Mouse (Mus musculus) neural tube, embryonic 12.5 days (tissue): ENCODE results near the gene Fgfr2. TPM values are rescaled to one million over a fixed set of nuclear protein-coding genes. Genes with fewer than 3 reads are reported as not detected.

Experiments used
- ATAC-seq: fragments of 200-750 bp; cut with Nextera tagmentation; 2 replicates; pipeline ENCODE4 v1.8.0; 2017; ENCODE audit warnings: low read depth, mild to moderate bottlenecking, moderate TSS enrichment, moderate library complexity; ENCODE audit not compliant: low FRiP score
- H3K27ac ChIP-seq: fragments of 300-500 bp; sonication (generic); 2 replicates; pipeline ENCODE4 v1.5.1; 2016
- H3K27me3 ChIP-seq: fragments of 300-500 bp; sonication (generic); replicated peaks from 2 replicates; pipeline ENCODE4 v1.6.1; 2016; ENCODE audit warnings: mild to moderate bottlenecking
- H3K36me3 ChIP-seq: fragments of 300-500 bp; sonication (generic); 2 replicates; pipeline ENCODE4 v1.6.1; 2016; ENCODE audit warnings: mild to moderate bottlenecking
- H3K4me1 ChIP-seq: fragments of 300-500 bp; sonication (generic); 2 replicates; pipeline ENCODE4 v1.6.1; 2016
- H3K4me2 ChIP-seq: fragments of 300-500 bp; sonication (generic); replicated peaks from 2 replicates; pipeline ENCODE4 v1.6.1; 2016; ENCODE audit warnings: mild to moderate bottlenecking
- H3K4me3 ChIP-seq: fragments of 300-500 bp; sonication (generic); 2 replicates; pipeline ENCODE4 v1.5.1; 2016
- H3K9ac ChIP-seq: fragments of 300-500 bp; sonication (generic); 2 replicates; pipeline ENCODE4 v1.6.1; 2016; ENCODE audit warnings: mild to moderate bottlenecking
- H3K9me3 ChIP-seq: fragments of 300-500 bp; sonication (generic); 2 replicates; pipeline ENCODE4 v1.6.1; 2016; ENCODE audit warnings: mild to moderate bottlenecking
- WGBS: fragments of 180-500 bp; shearing (Covaris S2); methylation state at CpG from one replicate; pipeline ENCODE4 v1.1.7; 2016; 5-methylcytosine and 5-hydroxymethylcytosine counted together
- polyA plus RNA-seq: library from polyadenylated mRNA; unstranded; fragments of >200 nt; fragmentation: Nextera tagmentation; extraction: Ambion mirVana; gene quantifications from 2 replicates; pipeline ENCODE4 v1.2.1, GENCODE M21; 2016

The Fgfr2 gene
- polyA plus RNA-seq, 1 experiment from 2014 or later = 65.0 TPM

DNA sequence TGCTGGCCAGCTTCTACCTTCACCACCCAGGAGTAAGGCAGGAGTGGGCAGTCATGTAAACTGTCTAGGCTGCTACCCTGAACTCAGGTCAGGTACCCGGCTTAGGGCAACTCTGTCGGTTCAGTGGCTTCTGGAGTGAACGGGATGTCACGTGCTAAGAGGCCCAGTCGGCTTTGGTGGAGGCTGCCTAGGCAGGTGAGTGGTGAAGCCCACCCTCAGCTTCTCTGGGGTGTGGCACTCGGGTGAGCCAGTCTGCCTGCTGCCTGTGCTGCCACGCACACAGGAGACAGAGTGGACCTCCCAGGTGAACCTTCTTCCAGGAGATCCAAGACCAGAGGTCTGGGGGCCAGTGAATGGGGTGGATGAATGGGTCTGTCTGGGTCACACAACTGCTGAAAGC lies 410.2 kb downstream of the Fgfr2 start:
- Histone ChIP-seq H3K27me3 (no peaks in the 10 kb centered on the region), H3K9me3 (no peaks in the 10 kb centered on the region), H3K4me2 (no peak overlapping the region), H3K27ac (no peak overlapping the region), H3K9ac (no peak overlapping the region), H3K4me3 (no peak overlapping the region), H3K4me1 (peaks cover 32% of the 10 kb centered on the region), H3K36me3 (peaks cover 20% of the 10 kb centered on the region)
- WGBS = 81% methylated on average over 7 of the region's 7 CpGs
- ATAC-seq = no peak

GRCm38 (mm10) chr7:132712044-132712708 lies 411.0 kb downstream of the Fgfr2 start:
- WGBS = 41% methylated on average over 16 of the region's 16 CpGs
- ATAC-seq = 0 out of 2 replicates have a peak, but pooled peaks have one; percentile 21
- Histone ChIP-seq H3K27me3 (no peaks in the 10 kb centered on the region), H3K4me3 (no peak overlapping the region), H3K4me1 (peaks cover 32% of the 10 kb centered on the region), H3K36me3 (peaks cover 20% of the 10 kb centered on the region), H3K4me2 (no peak overlapping the region), H3K27ac (no peak overlapping the region), H3K9ac (no peak overlapping the region), H3K9me3 (no peaks in the 10 kb centered on the region)

- ATAC-seq = no peak
- no peak overlapping the region for H3K27ac ChIP-seq
- H3K4me1 ChIP-seq = peaks cover 32% of the 10 kb centered on the region
- H3K9ac ChIP-seq = no peak overlapping the region
- H3K4me3 ChIP-seq = no peak overlapping the region
- 79% methylated on average over 9 of the region's 9 CpGs for WGBS
- H3K27me3 ChIP-seq = no peaks in the 10 kb centered on the region
- H3K4me2 ChIP-seq = no peak overlapping the region
- no peaks in the 10 kb centered on the region for H3K9me3 ChIP-seq
- peaks cover 20% of the 10 kb centered on the region for H3K36me3 ChIP-seq
Observed at GRCm38 (mm10) chr7:132711579-132711978, 411.6 kb downstream of the Fgfr2 start.

DNA sequence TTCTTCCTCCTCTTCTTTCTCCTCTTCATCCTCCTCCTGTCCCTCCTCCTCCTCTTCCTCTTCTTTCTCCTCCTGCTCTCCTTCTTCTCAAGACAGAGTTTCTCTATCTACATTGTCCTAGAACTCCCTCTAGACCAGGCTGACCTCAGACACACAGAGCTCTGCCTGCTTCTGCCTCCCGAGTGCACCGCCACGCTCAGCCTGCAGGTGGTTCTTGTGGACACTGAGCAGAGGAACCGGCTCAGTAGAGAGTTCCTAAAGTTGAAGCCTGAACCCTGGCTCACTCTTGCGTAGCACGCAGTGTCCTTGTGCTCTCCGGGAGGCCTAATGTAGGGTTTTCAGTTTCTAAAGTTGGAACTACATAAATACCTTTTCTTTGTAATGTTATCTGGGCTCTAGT lies 418.0 kb downstream of the Fgfr2 start:
- Histone ChIP-seq H3K4me3 (no peak overlapping the region), H3K27me3 (no peaks in the 10 kb centered on the region), H3K36me3 (no peaks in the 10 kb centered on the region), H3K4me2 (no peak overlapping the region), H3K9me3 (no peaks in the 10 kb centered on the region), H3K27ac (no peak overlapping the region), H3K4me1 (no peaks in the 10 kb centered on the region), H3K9ac (no peak overlapping the region)
- 92% methylated on average over 7 of the region's 7 CpGs for WGBS
- no peak for ATAC-seq

DNA sequence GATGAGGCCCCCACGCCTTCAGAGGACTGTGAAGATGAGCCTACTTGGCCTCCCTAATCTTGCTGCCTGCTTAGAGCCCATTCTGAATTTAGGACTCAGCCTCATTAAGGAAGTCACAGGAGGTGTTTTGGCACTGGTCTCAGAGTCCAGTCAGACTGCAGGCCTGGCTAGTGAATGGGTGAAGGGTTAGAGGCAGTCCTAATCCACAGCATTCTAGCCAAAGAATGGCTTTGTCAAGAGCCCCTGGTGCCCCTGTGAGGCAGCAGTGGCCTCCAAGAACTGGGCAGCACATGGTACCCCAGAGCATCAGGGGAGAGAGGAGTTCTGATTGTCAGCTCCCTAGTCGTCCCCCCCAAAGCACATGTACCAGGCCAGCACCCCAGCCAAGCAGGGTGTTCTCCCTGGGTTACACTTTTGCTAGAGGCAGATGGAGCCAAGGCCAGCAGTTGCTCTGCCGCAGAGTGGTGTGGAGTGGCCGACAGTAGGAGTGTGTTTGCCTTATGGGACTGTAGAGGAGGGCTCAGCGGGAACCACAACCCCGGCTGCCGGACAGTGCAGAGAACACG lies 418.8 kb downstream of the Fgfr2 start:
- no peak for ATAC-seq
- Histone ChIP-seq H3K9me3 (no peaks in the 10 kb centered on the region), H3K9ac (no peak overlapping the region), H3K36me3 (no peaks in the 10 kb centered on the region), H3K4me3 (no peak overlapping the region), H3K27me3 (no peaks in the 10 kb centered on the region), H3K4me2 (no peak overlapping the region), H3K27ac (no peak overlapping the region), H3K4me1 (no peaks in the 10 kb centered on the region)
- 89% methylated on average over 8 of the region's 8 CpGs for WGBS

GRCm38 (mm10) chr7:132703515-132704309 lies 419.4 kb downstream of the Fgfr2 start:
- no peak for ATAC-seq

DNA sequence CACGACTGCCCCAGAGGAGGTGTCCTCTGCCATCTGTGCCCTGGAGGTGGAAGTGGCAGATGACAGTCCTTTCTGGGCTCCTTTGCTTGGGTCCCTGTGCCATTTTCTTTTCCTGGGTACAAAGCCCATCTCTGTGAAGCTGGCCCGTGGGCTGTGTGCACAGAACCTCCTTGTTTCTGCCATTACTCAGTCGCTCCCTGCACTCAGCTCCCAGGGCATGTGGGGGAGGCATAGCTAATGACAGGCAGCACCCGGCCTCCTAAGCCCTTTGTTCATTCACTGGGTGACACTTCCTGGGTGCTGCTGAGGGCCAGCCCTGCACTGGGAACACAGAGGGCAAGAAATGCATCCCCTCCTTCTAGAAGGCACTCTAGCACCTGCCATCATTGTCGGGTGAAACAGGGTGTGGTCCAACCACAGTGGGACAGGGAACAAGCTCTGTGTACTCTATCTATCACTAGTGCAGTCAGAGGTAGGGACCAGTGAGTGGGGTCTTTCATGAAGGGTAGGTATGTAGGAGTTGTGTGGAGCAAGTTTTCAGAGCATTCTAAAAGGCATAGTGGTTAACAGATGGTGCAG lies 420.6 kb downstream of the Fgfr2 start:
- no peaks in the 10 kb centered on the region for H3K36me3 ChIP-seq
- H3K27ac ChIP-seq = no peak overlapping the region
- no peaks in the 10 kb centered on the region for H3K4me1 ChIP-seq
- WGBS = 86% methylated on average over 5 of the region's 5 CpGs
- no peak overlapping the region for H3K9ac ChIP-seq
- H3K4me3 ChIP-seq = no peak overlapping the region
- no peaks in the 10 kb centered on the region for H3K27me3 ChIP-seq
- H3K9me3 ChIP-seq = no peaks in the 10 kb centered on the region
- ATAC-seq = no peak
- no peak overlapping the region for H3K4me2 ChIP-seq

More at GRCm38 (mm10) chr7:132703515-132704309, 419.4 kb downstream of the Fgfr2 start:
- WGBS = 86% methylated on average over 9 of the region's 9 CpGs
- H3K4me1 ChIP-seq = no peaks in the 10 kb centered on the region
- no peak overlapping the region for H3K9ac ChIP-seq
- H3K4me3 ChIP-seq = no peak overlapping the region
- H3K36me3 ChIP-seq = no peaks in the 10 kb centered on the region
- H3K27ac ChIP-seq = no peak overlapping the region
- H3K4me2 ChIP-seq = no peak overlapping the region
- no peaks in the 10 kb centered on the region for H3K9me3 ChIP-seq
- no peaks in the 10 kb centered on the region for H3K27me3 ChIP-seq

DNA sequence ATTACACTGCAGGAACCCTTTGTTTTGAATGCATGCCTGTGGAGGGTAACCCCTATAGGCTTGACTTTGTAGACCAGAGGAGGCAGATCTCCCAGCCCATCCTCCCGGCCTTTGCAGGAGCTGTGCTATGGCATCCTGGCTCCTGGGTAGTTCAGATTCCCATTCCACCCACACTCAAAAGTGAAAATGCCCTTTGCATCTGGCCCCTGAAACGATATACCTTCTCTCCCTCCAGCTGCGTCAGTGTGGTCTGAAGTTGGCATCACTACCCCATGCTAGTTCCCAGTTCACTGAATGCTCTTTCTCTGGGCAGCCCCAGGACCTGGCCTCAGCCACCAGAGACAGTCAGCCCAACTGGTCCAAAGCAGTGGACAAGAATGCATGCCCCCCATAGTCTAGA lies 421.1 kb downstream of the Fgfr2 start:
- Histone ChIP-seq H3K4me1 (no peaks in the 10 kb centered on the region), H3K9me3 (no peaks in the 10 kb centered on the region), H3K4me3 (no peak overlapping the region), H3K9ac (no peak overlapping the region), H3K27ac (no peak overlapping the region), H3K36me3 (no peaks in the 10 kb centered on the region), H3K4me2 (no peak overlapping the region), H3K27me3 (no peaks in the 10 kb centered on the region)
- 89% methylated on average over 3 of the region's 3 CpGs for WGBS
- ATAC-seq = no peak

DNA sequence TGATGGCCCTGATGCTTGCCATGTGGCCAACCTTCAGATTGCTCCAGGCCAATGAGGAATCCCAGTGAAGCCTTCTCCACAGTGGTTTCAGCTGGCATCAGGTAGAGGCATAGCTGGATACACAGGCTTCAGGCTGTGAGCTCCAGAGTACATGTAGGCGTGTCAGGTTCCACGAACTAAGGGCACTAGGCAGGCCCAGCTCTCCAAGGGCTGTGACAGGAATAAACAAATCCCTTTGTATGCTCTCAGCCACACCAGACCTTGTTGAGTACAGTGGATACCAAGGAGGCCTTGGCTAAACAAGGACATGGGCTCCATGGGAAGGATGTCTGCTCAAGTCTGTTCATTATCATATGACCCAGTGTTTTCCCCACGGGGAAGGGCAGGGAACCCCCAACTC lies 421.7 kb downstream of the Fgfr2 start:
- no peaks in the 10 kb centered on the region for H3K36me3 ChIP-seq
- H3K4me1 ChIP-seq = no peaks in the 10 kb centered on the region
- no peak overlapping the region for H3K4me2 ChIP-seq
- no peak overlapping the region for H3K27ac ChIP-seq
- H3K4me3 ChIP-seq = no peak overlapping the region
- H3K9me3 ChIP-seq = no peaks in the 10 kb centered on the region
- no peak overlapping the region for H3K9ac ChIP-seq
- WGBS = 91% methylated on average over 3 of the region's 3 CpGs
- ATAC-seq = no peak
- no peaks in the 10 kb centered on the region for H3K27me3 ChIP-seq

- WGBS = 89% methylated on average over 4 of the region's 4 CpGs
- ATAC-seq = no peak
- no peak overlapping the region for H3K4me2 ChIP-seq
Observed at GRCm38 (mm10) chr7:132700107-132700506, 423.0 kb downstream of the Fgfr2 start.

GRCm38 (mm10) chr7:132699639-132700038 lies 423.5 kb downstream of the Fgfr2 start:
- Histone ChIP-seq H3K9me3 (no peaks in the 10 kb centered on the region), H3K27me3 (no peaks in the 10 kb centered on the region), H3K27ac (no peak overlapping the region), H3K4me2 (no peak overlapping the region), H3K4me3 (no peak overlapping the region), H3K9ac (no peak overlapping the region), H3K4me1 (no peaks in the 10 kb centered on the region), H3K36me3 (0 out of 2 replicates have a peak, but pooled peaks cover 3% of the 10 kb centered on the region)
- no peak for ATAC-seq

More at GRCm38 (mm10) chr7:132700107-132700506, 423.0 kb downstream of the Fgfr2 start:
- Histone ChIP-seq H3K4me1 (no peaks in the 10 kb centered on the region), H3K36me3 (no peaks in the 10 kb centered on the region), H3K4me3 (no peak overlapping the region), H3K27ac (no peak overlapping the region), H3K9me3 (no peaks in the 10 kb centered on the region), H3K9ac (no peak overlapping the region), H3K27me3 (no peaks in the 10 kb centered on the region)

DNA sequence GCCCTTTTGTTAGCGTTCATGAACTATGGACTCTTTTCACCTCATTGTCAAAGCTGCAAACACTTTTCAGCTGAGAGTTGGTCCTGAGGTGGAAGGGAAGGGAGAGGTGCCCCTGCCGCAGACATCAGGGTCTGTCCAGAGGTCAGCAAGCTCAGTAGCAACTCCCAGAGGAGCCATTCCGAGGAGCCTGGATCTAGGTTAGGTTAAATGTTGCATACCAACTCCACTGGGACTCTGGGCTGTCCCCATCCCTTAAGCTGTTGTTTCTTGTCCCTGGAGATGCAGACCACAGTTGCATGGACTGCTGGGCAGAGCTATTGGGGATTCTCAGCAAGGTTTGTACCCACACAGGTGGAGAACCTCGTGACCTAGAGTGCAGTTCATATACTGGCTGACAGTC lies 424.0 kb downstream of the Fgfr2 start:
- H3K27ac ChIP-seq = no peak overlapping the region

More for the DNA sequence above, 424.0 kb downstream of the Fgfr2 start:
- Histone ChIP-seq H3K9ac (no peak overlapping the region), H3K4me1 (no peaks in the 10 kb centered on the region), H3K4me2 (no peak overlapping the region), H3K4me3 (no peak overlapping the region), H3K36me3 (0 out of 2 replicates have a peak, but pooled peaks cover 3% of the 10 kb centered on the region), H3K9me3 (no peaks in the 10 kb centered on the region), H3K27me3 (no peaks in the 10 kb centered on the region)
- 73% methylated on average over 4 of the region's 4 CpGs for WGBS
- ATAC-seq = no peak
